Mouse (Mus musculus) spleen, adult 2 months (tissue): ENCODE results near the gene Tex19.1.

Experiments used
- CTCF ChIP-seq: fragments of 200-500 bp; IDR thresholded peaks from 2 replicates; pipeline ENCODE4 v1.5.1; 2011; ENCODE audit warnings: mild to moderate bottlenecking, inconsistent platforms; ENCODE audit not compliant: insufficient read depth, insufficient read length, insufficient replicate concordance; ENCODE audit errors: extremely low read depth
- POLR2A ChIP-seq: fragments of 200-500 bp; IDR thresholded peaks from 2 replicates; pipeline ENCODE4 v1.6.1; 2011; ENCODE audit warnings: low read depth, low read length, inconsistent platforms

DNA sequence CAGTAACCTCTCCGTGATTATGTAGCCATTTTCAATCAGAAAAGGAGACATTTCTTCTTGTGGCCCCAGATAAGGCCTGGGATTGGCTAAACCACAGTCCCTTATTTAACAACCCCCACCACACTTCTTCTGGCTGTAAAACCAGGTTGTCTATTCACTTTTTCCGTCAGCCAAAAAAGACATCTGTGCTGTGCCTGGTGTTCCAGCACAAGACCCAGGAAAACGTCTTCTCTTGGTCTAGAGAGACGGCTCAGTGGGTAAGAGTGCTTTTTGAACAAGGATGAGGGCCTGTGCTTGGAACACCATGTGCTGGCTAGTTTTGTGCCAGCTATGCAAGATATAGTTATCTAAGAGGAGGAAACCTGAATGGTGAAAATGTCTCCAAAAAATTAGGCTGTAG is 22.5 kb upstream of the Tex19.1 start:
- TF ChIP-seq CTCF (no peak), POLR2A (no peak)
